Mouse (Mus musculus): ENCODE data around the gene Pcsk7. TPM values are rescaled to one million over a fixed set of nuclear protein-coding genes. Genes with fewer than 3 reads are reported as not detected.

Gene Pcsk7
- polyA plus RNA-seq, 1 experiment from 2014 or later, result 17.5 TPM

- no peak for ATAC-seq (ENCODE audit: insufficient number of reproducible peaks, insufficient read depth, low FRiP score, low read depth)
- no peak overlapping the region for H3K9ac ChIP-seq (replicated peaks; ENCODE audit: low read depth, low read length)
- H3K4me3 ChIP-seq (ENCODE audit: low read depth, low read length), result no peak overlapping the region
- H3K27me3 ChIP-seq (ENCODE audit: control insufficient read depth, insufficient read depth, low read length), result no peaks in the 10 kb centered on the region
- H3K4me2 ChIP-seq (replicated peaks; ENCODE audit: low read depth, low read length), result no peak overlapping the region
- peaks cover 36% of the 10 kb centered on the region; the same call in 1 of the 2 replicates for H3K36me3 ChIP-seq (ENCODE audit: control insufficient read depth, insufficient read depth, low read length)
- 76% methylated on average over 2 of the region's 2 CpGs for WGBS
- H3K27ac ChIP-seq (ENCODE audit: low read length), result no peak overlapping the region
- H3K9me3 ChIP-seq (ENCODE audit: control insufficient read depth, low read depth, low read length), result no peaks in the 10 kb centered on the region
- no peaks in the 10 kb centered on the region for H3K4me1 ChIP-seq (ENCODE audit: control insufficient read depth, insufficient read depth, low read length)
These were observed 55.6 kb downstream of the Pcsk7 start for GRCm38 (mm10) chr9:45961855-45962254.

- ATAC-seq (ENCODE audit: insufficient number of reproducible peaks, insufficient read depth, low FRiP score, low read depth), result no peak
- H3K36me3 ChIP-seq (ENCODE audit: control insufficient read depth, insufficient read depth, low read length), result peaks cover 51% of the 10 kb centered on the region
These were observed 57.3 kb downstream of the Pcsk7 start for GRCm38 (mm10) chr9:45963577-45963976.

GRCm38 (mm10) chr9:45976884-45977283, 70.6 kb downstream of the Pcsk7 start:
- WGBS, result 89% methylated on average over 2 of the region's 2 CpGs
- H3K4me1 ChIP-seq (ENCODE audit: control insufficient read depth, insufficient read depth, low read length), result peaks cover 10% of the 10 kb centered on the region; the same call in 1 of the 2 replicates
- ATAC-seq (ENCODE audit: insufficient number of reproducible peaks, insufficient read depth, low FRiP score, low read depth), result no peak

More at GRCm38 (mm10) chr9:45963577-45963976, 57.3 kb downstream of the Pcsk7 start:
- 92% methylated on average over 6 of the region's 6 CpGs for WGBS
- Histone ChIP-seq H3K27ac (ENCODE audit: low read length) (no peak overlapping the region), H3K9ac (replicated peaks; ENCODE audit: low read depth, low read length) (no peak overlapping the region), H3K9me3 (ENCODE audit: control insufficient read depth, low read depth, low read length) (no peaks in the 10 kb centered on the region), H3K4me2 (replicated peaks; ENCODE audit: low read depth, low read length) (no peak overlapping the region), H3K4me3 (ENCODE audit: low read depth, low read length) (no peak overlapping the region), H3K4me1 (ENCODE audit: control insufficient read depth, insufficient read depth, low read length) (no peaks in the 10 kb centered on the region), H3K27me3 (ENCODE audit: control insufficient read depth, insufficient read depth, low read length) (no peaks in the 10 kb centered on the region)

More at GRCm38 (mm10) chr9:45976884-45977283, 70.6 kb downstream of the Pcsk7 start:
- Histone ChIP-seq H3K4me2 (replicated peaks; ENCODE audit: low read depth, low read length) (no peak overlapping the region), H3K27ac (ENCODE audit: low read length) (no peak overlapping the region), H3K27me3 (ENCODE audit: control insufficient read depth, insufficient read depth, low read length) (no peaks in the 10 kb centered on the region), H3K9me3 (ENCODE audit: control insufficient read depth, low read depth, low read length) (no peaks in the 10 kb centered on the region), H3K36me3 (ENCODE audit: control insufficient read depth, insufficient read depth, low read length) (peaks cover 43% of the 10 kb centered on the region), H3K9ac (replicated peaks; ENCODE audit: low read depth, low read length) (no peak overlapping the region), H3K4me3 (ENCODE audit: low read depth, low read length) (no peak overlapping the region)

Small RNA genes lying within 50 kb of the gene (microRNA-seq; reads per million reads assigned to microRNA genes)
- not detected for gene Mir7087

Other genes with a start within 250 kb of the Pcsk7 start
- 24.4 and 34.6 TPM in 2 replicates for gene Cep164, start 77.8 kb upstream of the Pcsk7 start, polyA plus RNA-seq (2014; fragmentation: Nextera tagmentation; extraction: Ambion mirVana)
- 34.3 and 37.1 TPM in 2 replicates for gene Bace1, start 67.9 kb upstream of the Pcsk7 start, polyA plus RNA-seq (2014; fragmentation: Nextera tagmentation; extraction: Ambion mirVana)
- gene Rnf214, start 414 bp downstream of the Pcsk7 start, polyA plus RNA-seq (2014; fragmentation: Nextera tagmentation; extraction: Ambion mirVana), result 65.4 and 77.0 TPM in 2 replicates
- gene Tagln, start 29.6 kb downstream of the Pcsk7 start, polyA plus RNA-seq (2014; fragmentation: Nextera tagmentation; extraction: Ambion mirVana), result 573 and 578 TPM in 2 replicates
- gene Sidt2, start 48.8 kb downstream of the Pcsk7 start, polyA plus RNA-seq (2014; fragmentation: Nextera tagmentation; extraction: Ambion mirVana), result 41.5 and 42.1 TPM in 2 replicates
- 177 and 180 TPM in 2 replicates for gene Pafah1b2, start 106.2 kb downstream of the Pcsk7 start, polyA plus RNA-seq (2014; fragmentation: Nextera tagmentation; extraction: Ambion mirVana)
- gene Sik3, start 106.3 kb downstream of the Pcsk7 start, polyA plus RNA-seq (2014; fragmentation: Nextera tagmentation; extraction: Ambion mirVana), result 8.7 and 9.6 TPM in 2 replicates

Data from stomach, embryonic 14.5 days (tissue).